Mouse (Mus musculus): ENCODE results near the gene Odf2.

DNA sequence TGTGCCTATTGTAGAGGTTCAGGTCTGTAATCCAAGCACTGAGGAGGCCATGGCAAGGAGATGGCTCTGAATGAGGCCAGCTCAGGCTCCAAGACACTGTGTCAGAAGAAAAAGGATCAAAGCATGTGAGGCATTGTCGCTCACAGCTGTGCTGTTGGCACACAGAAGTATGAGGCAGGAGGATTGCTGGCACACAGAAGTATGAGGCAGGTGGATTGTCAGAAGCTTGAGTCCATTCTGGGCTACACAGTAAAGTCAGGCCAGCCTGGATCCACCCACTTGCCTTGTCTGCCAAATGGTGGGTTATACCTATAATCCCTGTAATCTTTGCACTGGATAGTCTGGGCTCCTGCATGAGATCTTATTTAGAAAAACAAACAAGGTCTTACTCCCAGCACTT, 9.1 kb downstream of the Odf2 start:
- TF ChIP-seq CTCF (IDR thresholded peaks at IDR 0.05; ENCODE audit: low read depth): no peak
- no peak for TF ChIP-seq EP300 (IDR thresholded peaks at IDR 0.05; ENCODE audit: low read depth)
